Mouse (Mus musculus) limb, embryonic 11.5 days (tissue): ENCODE results near the gene Psors1c2. TPM values are rescaled to one million over a fixed set of nuclear protein-coding genes. Genes with fewer than 3 reads are reported as not detected.

Experiments used
- ATAC-seq: fragments of 200-750 bp; cut with Nextera tagmentation; 2 replicates; pipeline ENCODE4 v1.8.0; 2017; ENCODE audit warnings: low read depth; ENCODE audit not compliant: insufficient number of reproducible peaks, low FRiP score, low TSS enrichment
- DNase-seq: peaks from one replicate; pipeline ENCODE4 v3.0.0-alpha.2; 2015; ENCODE audit warnings: low spot score
- H3K27ac ChIP-seq: fragments of 300-500 bp; sonication (generic); replicated peaks from 2 replicates; pipeline ENCODE4 v1.5.1; 2014; ENCODE audit warnings: low read depth, mild to moderate bottlenecking, low read length
- H3K27me3 ChIP-seq: fragments of 300-500 bp; sonication (generic); 2 replicates; pipeline ENCODE4 v1.6.1; 2014; ENCODE audit warnings: mild to moderate bottlenecking, low read length, mixed read lengths; ENCODE audit not compliant: control insufficient read depth, insufficient read depth
- H3K36me3 ChIP-seq: fragments of 300-500 bp; sonication (generic); 2 replicates; pipeline ENCODE4 v1.6.1; 2014; ENCODE audit warnings: mild to moderate bottlenecking, low read length, moderate library complexity, mixed read lengths; ENCODE audit not compliant: control insufficient read depth, insufficient read depth
- H3K4me1 ChIP-seq: fragments of 300-500 bp; sonication (generic); 2 replicates; pipeline ENCODE4 v1.6.1; 2014; ENCODE audit warnings: low read length, mixed read lengths; ENCODE audit not compliant: control insufficient read depth, insufficient read depth
- H3K4me2 ChIP-seq: fragments of 300-500 bp; sonication (generic); 2 replicates; pipeline ENCODE4 v1.6.1; 2014; ENCODE audit warnings: low read depth, mild to moderate bottlenecking, moderate library complexity; ENCODE audit not compliant: severe bottlenecking
- H3K4me3 ChIP-seq: fragments of 300-500 bp; sonication (generic); 2 replicates; pipeline ENCODE4 v1.5.1; 2014; ENCODE audit warnings: low read depth, low read length
- H3K9ac ChIP-seq: fragments of 300-500 bp; sonication (generic); 2 replicates; pipeline ENCODE4 v1.6.1; 2014; ENCODE audit warnings: mild to moderate bottlenecking, low read length
- H3K9me3 ChIP-seq: fragments of 300-500 bp; sonication (generic); 2 replicates; pipeline ENCODE4 v1.6.1; 2016; ENCODE audit warnings: low read length; ENCODE audit not compliant: control insufficient read depth
- WGBS: fragments of 180-500 bp; shearing (Covaris S2); extraction: QIAGEN DNeasy Blood & Tissue Kit; methylation state at CpG from one replicate; pipeline ENCODE4 v1.1.7; 2014; 5-methylcytosine and 5-hydroxymethylcytosine counted together
- polyA plus RNA-seq: library from polyadenylated mRNA; unstranded; fragments of >200 nt; fragmentation: Nextera tagmentation; extraction: Ambion mirVana; gene quantifications from 2 replicates; pipeline ENCODE4 v1.2.1, GENCODE M21; 2014

Psors1c2 gene
- polyA plus RNA-seq, 1 experiment from 2014 or later = 0.72 TPM

GRCm38 (mm10) chr17:35534343-35534742, 1.3 kb downstream of the Psors1c2 start:
- no peak overlapping the region for H3K27ac ChIP-seq
- H3K36me3 ChIP-seq = peaks cover 5% of the 10 kb centered on the region
- H3K4me2 ChIP-seq = no peak overlapping the region
- H3K9me3 ChIP-seq = no peaks in the 10 kb centered on the region
- DNase-seq = peak; percentile 82
- 22% methylated on average over 6 of the region's 6 CpGs for WGBS
- no peak overlapping the region for H3K9ac ChIP-seq
- 0 out of 2 replicates have a peak, but pooled peaks cover 3% of the 10 kb centered on the region for H3K4me1 ChIP-seq
- H3K4me3 ChIP-seq = no peak overlapping the region
- no peaks in the 10 kb centered on the region for H3K27me3 ChIP-seq
- ATAC-seq = no peak

GRCm38 (mm10) chr17:35537421-35537820, 4.4 kb downstream of the Psors1c2 start:
- no peaks in the 10 kb centered on the region for H3K9me3 ChIP-seq
- no peak overlapping the region for H3K9ac ChIP-seq
- H3K27ac ChIP-seq = no peak overlapping the region
- 0 out of 2 replicates have a peak, but pooled peaks cover 3% of the 10 kb centered on the region for H3K4me1 ChIP-seq
- H3K4me2 ChIP-seq = no peak overlapping the region
- ATAC-seq (no peak), DNase-seq (no peak)
- no peaks in the 10 kb centered on the region for H3K36me3 ChIP-seq
- no peak overlapping the region for H3K4me3 ChIP-seq
- no peaks in the 10 kb centered on the region for H3K27me3 ChIP-seq
- WGBS = 78% methylated on average over 4 of the region's 4 CpGs

- H3K36me3 ChIP-seq = no peaks in the 10 kb centered on the region
- H3K4me3 ChIP-seq = no peak overlapping the region
- 81% methylated on average over 1 of the region's 1 CpGs for WGBS
- H3K27ac ChIP-seq = no peak overlapping the region
- no peak overlapping the region for H3K9ac ChIP-seq
- H3K4me1 ChIP-seq = no peaks in the 10 kb centered on the region
- H3K4me2 ChIP-seq = no peak overlapping the region
- H3K9me3 ChIP-seq = no peaks in the 10 kb centered on the region
- no peaks in the 10 kb centered on the region for H3K27me3 ChIP-seq
- DNase-seq = no peak
- no peak for ATAC-seq
Measured at GRCm38 (mm10) chr17:35538476-35538875, 5.5 kb downstream of the Psors1c2 start.

GRCm38 (mm10) chr17:35539540-35539939, 6.5 kb downstream of the Psors1c2 start:
- WGBS = 50% methylated on average over 10 of the region's 10 CpGs

GRCm38 (mm10) chr17:35542761-35543411, 9.9 kb downstream of the Psors1c2 start:
- H3K4me3 ChIP-seq = no peak overlapping the region
- H3K9me3 ChIP-seq = no peaks in the 10 kb centered on the region
- H3K36me3 ChIP-seq = no peaks in the 10 kb centered on the region
- no peak overlapping the region for H3K4me2 ChIP-seq
- no peak overlapping the region for H3K27ac ChIP-seq
- H3K4me1 ChIP-seq = no peaks in the 10 kb centered on the region
- no peak for DNase-seq
- no peak overlapping the region for H3K9ac ChIP-seq
- 82% methylated on average over 15 of the region's 15 CpGs for WGBS
- ATAC-seq = no peak
- no peaks in the 10 kb centered on the region for H3K27me3 ChIP-seq

More at GRCm38 (mm10) chr17:35539540-35539939, 6.5 kb downstream of the Psors1c2 start:
- Histone ChIP-seq H3K36me3 (no peaks in the 10 kb centered on the region), H3K9me3 (no peaks in the 10 kb centered on the region), H3K4me2 (no peak overlapping the region), H3K9ac (no peak overlapping the region), H3K4me3 (no peak overlapping the region), H3K27ac (no peak overlapping the region), H3K27me3 (no peaks in the 10 kb centered on the region), H3K4me1 (no peaks in the 10 kb centered on the region)
- DNase-seq (no peak), ATAC-seq (no peak)

- no peak for ATAC-seq
- no peak overlapping the region for H3K4me2 ChIP-seq
- H3K36me3 ChIP-seq = no peaks in the 10 kb centered on the region
- no peak overlapping the region for H3K9ac ChIP-seq
- no peak for DNase-seq
- H3K9me3 ChIP-seq = no peaks in the 10 kb centered on the region
- WGBS = 68% methylated on average over 14 of the region's 14 CpGs
- no peak overlapping the region for H3K27ac ChIP-seq
- H3K4me3 ChIP-seq = no peak overlapping the region
- no peaks in the 10 kb centered on the region for H3K4me1 ChIP-seq
- H3K27me3 ChIP-seq = no peaks in the 10 kb centered on the region
Measured at GRCm38 (mm10) chr17:35543412-35543861, 10.4 kb downstream of the Psors1c2 start.

GRCm38 (mm10) chr17:35544001-35544400, 11.0 kb downstream of the Psors1c2 start:
- Histone ChIP-seq H3K27me3 (no peaks in the 10 kb centered on the region), H3K27ac (no peak overlapping the region), H3K4me1 (no peaks in the 10 kb centered on the region), H3K36me3 (no peaks in the 10 kb centered on the region), H3K4me3 (no peak overlapping the region), H3K9ac (no peak overlapping the region), H3K9me3 (no peaks in the 10 kb centered on the region), H3K4me2 (no peak overlapping the region)
- 82% methylated on average over 6 of the region's 6 CpGs for WGBS
- ATAC-seq (no peak), DNase-seq (no peak)

GRCm38 (mm10) chr17:35544680-35545079, 11.7 kb downstream of the Psors1c2 start:
- no peak for ATAC-seq
- Histone ChIP-seq H3K27me3 (no peaks in the 10 kb centered on the region), H3K4me2 (no peak overlapping the region), H3K36me3 (no peaks in the 10 kb centered on the region), H3K4me3 (no peak overlapping the region), H3K4me1 (no peaks in the 10 kb centered on the region), H3K9me3 (no peaks in the 10 kb centered on the region), H3K9ac (no peak overlapping the region), H3K27ac (no peak overlapping the region)
- WGBS = 35% methylated on average over 6 of the region's 6 CpGs
- DNase-seq = peak; percentile 73

GRCm38 (mm10) chr17:35547465-35547864, 14.5 kb downstream of the Psors1c2 start:
- ATAC-seq (no peak), DNase-seq (no peak)
- Histone ChIP-seq H3K27me3 (no peaks in the 10 kb centered on the region), H3K4me1 (no peaks in the 10 kb centered on the region), H3K4me3 (no peak overlapping the region), H3K36me3 (no peaks in the 10 kb centered on the region), H3K4me2 (no peak overlapping the region), H3K27ac (no peak overlapping the region), H3K9ac (no peak overlapping the region), H3K9me3 (no peaks in the 10 kb centered on the region)
- WGBS = 56% methylated on average over 2 of the region's 2 CpGs
